Mouse (Mus musculus) adrenal gland, postnatal 25 days (tissue): ENCODE results near the gene Mreg. TPM values are rescaled to one million over a fixed set of nuclear protein-coding genes. Genes with fewer than 3 reads are reported as not detected.

ENCODE experiments used
- DNase-seq: peaks from one replicate; pipeline ENCODE4 v3.0.0; 2021; ENCODE audit warnings: mixed read lengths
- total RNA-seq: library from RNA; stranded (reverse); gene quantifications from 2 replicates; pipeline ENCODE4 v1.2.3, GENCODE M21; 2021

The Mreg gene
- total RNA-seq, 1 experiment from 2014 or later, result 1.2 TPM

- DNase-seq, result peak; percentile 90
Measured at GRCm38 (mm10) chr1:72123434-72124297, 88.4 kb downstream of the Mreg start.

- no peak for DNase-seq
Measured at GRCm38 (mm10) chr1:72121608-72122185, 90.4 kb downstream of the Mreg start.

GRCm38 (mm10) chr1:72119981-72120380 is 92.1 kb downstream of the Mreg start:
- DNase-seq, result no peak

- no peak for DNase-seq
Measured at GRCm38 (mm10) chr1:72114206-72114605, 97.9 kb downstream of the Mreg start.

Other genes with a start within 250 kb of the Mreg start
- gene Pecr, start 72.0 kb upstream of the Mreg start, total RNA-seq, result 31.0 and 38.9 TPM in 2 replicates
- 0.71 and 1.1 TPM in 2 replicates for gene Tmem169, start 72.1 kb upstream of the Mreg start, total RNA-seq
- gene Xrcc5, start 95.1 kb upstream of the Mreg start, total RNA-seq, result 10.7 and 13.2 TPM in 2 replicates